Mouse (Mus musculus) thymus, postnatal 25 days (tissue): ENCODE measurements at regions not wholly inside any gene's neighbourhood (a gene's known extent, or its start where the extent isn't known, plus 50 kb on each side); places are given as distances from the start of the nearest gene placed in this dataset.

Experiments
- DNase-seq: peaks from one replicate; pipeline ENCODE4 v3.0.0; 2022

- DNase-seq = no peak
Observed at GRCm38 (mm10) chr13:51930931-51931330, 84.5 kb downstream of the Gadd45g start.

- peak; percentile 55 for DNase-seq
Observed at GRCm38 (mm10) chr13:51935827-51936226, 89.3 kb downstream of the Gadd45g start.

- DNase-seq = no peak
Observed at GRCm38 (mm10) chr13:51936441-51936840, 90.0 kb downstream of the Gadd45g start.

- DNase-seq = peak; percentile 35
Observed at GRCm38 (mm10) chr13:51937898-51938297, 91.4 kb downstream of the Gadd45g start.

GRCm38 (mm10) chr13:51939262-51939661, 92.8 kb downstream of the Gadd45g start:
- DNase-seq = no peak

- DNase-seq = no peak
Observed at GRCm38 (mm10) chr13:51939715-51940114, 93.2 kb downstream of the Gadd45g start.

- DNase-seq = no peak
Observed at GRCm38 (mm10) chr13:51946171-51946570, 99.7 kb downstream of the Gadd45g start.

- DNase-seq = no peak
Observed at GRCm38 (mm10) chr13:51948896-51949295, 102.4 kb downstream of the Gadd45g start.

- DNase-seq = no peak
Observed at GRCm38 (mm10) chr13:51951506-51952038, 105.1 kb downstream of the Gadd45g start.

GRCm38 (mm10) chr13:51953084-51953483, 106.6 kb downstream of the Gadd45g start:
- no peak for DNase-seq

GRCm38 (mm10) chr13:51953569-51953968, 107.1 kb downstream of the Gadd45g start:
- no peak for DNase-seq

- DNase-seq = no peak
Observed at GRCm38 (mm10) chr13:51957101-51957500, 110.6 kb downstream of the Gadd45g start.

GRCm38 (mm10) chr13:51959591-51959990, 113.1 kb downstream of the Gadd45g start:
- DNase-seq = peak; percentile 33

- no peak for DNase-seq
Observed at GRCm38 (mm10) chr13:51960262-51960661, 113.8 kb downstream of the Gadd45g start.

GRCm38 (mm10) chr13:51962191-51962611, 115.7 kb downstream of the Gadd45g start:
- DNase-seq = no peak

- no peak for DNase-seq
Observed at GRCm38 (mm10) chr13:51962676-51963075, 116.2 kb downstream of the Gadd45g start.

- peak; percentile 27 for DNase-seq
Observed at GRCm38 (mm10) chr13:51963966-51964365, 117.5 kb downstream of the Gadd45g start.

- DNase-seq = peak; percentile 59
Observed at GRCm38 (mm10) chr13:51964416-51964815, 117.9 kb downstream of the Gadd45g start.

GRCm38 (mm10) chr13:51964921-51965320, 118.4 kb downstream of the Gadd45g start:
- no peak for DNase-seq

- DNase-seq = no peak
Observed at GRCm38 (mm10) chr13:51968103-51968502, 121.6 kb downstream of the Gadd45g start.

- no peak for DNase-seq
Observed at GRCm38 (mm10) chr13:51968796-51969195, 122.3 kb downstream of the Gadd45g start.

- no peak for DNase-seq
Observed at GRCm38 (mm10) chr13:51970051-51970450, 123.6 kb downstream of the Gadd45g start.

- no peak for DNase-seq
Observed at GRCm38 (mm10) chr13:51972656-51973310, 126.3 kb downstream of the Gadd45g start.

- DNase-seq = no peak
Observed at GRCm38 (mm10) chr13:51973461-51973860, 127.0 kb downstream of the Gadd45g start.

- DNase-seq = no peak
Observed at GRCm38 (mm10) chr13:51974101-51974500, 127.6 kb downstream of the Gadd45g start.
